Mouse (Mus musculus) testis, adult 10 weeks (tissue): ENCODE data around the gene Rcc1l. TPM values are rescaled to one million over a fixed set of nuclear protein-coding genes. Genes with fewer than 3 reads are reported as not detected.

Experiments
- polyA plus RNA-seq: library from polyadenylated mRNA; stranded (reverse); fragments of 350-450 nt; fragmentation: Illumina TruSeq; extraction: RNeasy Lipid Tissue Mini Kit (QIAGEN cat#74804); gene quantifications from one replicate; pipeline ENCODE4 v1.2.3, GENCODE M21; 2014; ENCODE audit warnings: low read depth, low replicate concordance

Rcc1l gene
- 0.74 TPM for polyA plus RNA-seq

GRCm38 (mm10) chr5:134176169-134176881, at the start of gene Rcc1l:
TSS of gene Rcc1l (minus strand) at chr5:134176774.

GRCm38 (mm10) chr5:134183880-134184808, 7.6 kb upstream of the Rcc1l start, which contains the start of gene Gtf2ird2:
TSS of gene Gtf2ird2 (plus strand) at chr5:134184019.

GRCm38 (mm10) chr5:134099496-134100211, 76.9 kb downstream of the Rcc1l start, which contains the start of gene Castor2:
TSS of gene Castor2 (plus strand) at chr5:134099711.

Other genes starting within 250 kb of the Rcc1l start
- gene Castor2, start 77.1 kb downstream of the Rcc1l start, polyA plus RNA-seq, result 1.4 TPM
- 4.9 TPM for gene Gtf2ird2, start 7.2 kb upstream of the Rcc1l start, polyA plus RNA-seq
- gene Ncf1, start 52.9 kb upstream of the Rcc1l start, polyA plus RNA-seq, result 0.50 TPM
- gene Gtf2i, start 138.0 kb upstream of the Rcc1l start, polyA plus RNA-seq, result 86.7 TPM